Mouse (Mus musculus) thymus, postnatal 4 days (tissue): ENCODE results near the gene Eif2s2.
A peak's percentile ranks its signal among the peaks of the same experiment; 100 is the strongest.

Source experiments
- DNase-seq: peaks from one replicate; pipeline ENCODE4 v3.0.0; 2021

Gene Eif2s2

GRCm38 (mm10) chr2:154891585-154891984, 1.1 kb downstream of the Eif2s2 start:
- DNase-seq: no peak

- DNase-seq: no peak
These were observed 16.1 kb downstream of the Eif2s2 start for GRCm38 (mm10) chr2:154876621-154877020.

- no peak for DNase-seq
These were observed 22.6 kb downstream of the Eif2s2 start for GRCm38 (mm10) chr2:154869954-154870641.

GRCm38 (mm10) chr2:154868106-154868505, 24.6 kb downstream of the Eif2s2 start:
- DNase-seq: no peak

GRCm38 (mm10) chr2:154865696-154866095, 27.0 kb downstream of the Eif2s2 start:
- no peak for DNase-seq

- DNase-seq: no peak
These were observed 29.1 kb downstream of the Eif2s2 start for GRCm38 (mm10) chr2:154863672-154864071.

- peak; percentile 74 for DNase-seq
These were observed 37.4 kb downstream of the Eif2s2 start for GRCm38 (mm10) chr2:154855383-154855782.

- DNase-seq: no peak
These were observed 44.6 kb downstream of the Eif2s2 start for GRCm38 (mm10) chr2:154848086-154848485.

- DNase-seq: no peak
These were observed 56.2 kb downstream of the Eif2s2 start for GRCm38 (mm10) chr2:154836537-154836936.

GRCm38 (mm10) chr2:154834149-154834865, 58.4 kb downstream of the Eif2s2 start:
- no peak for DNase-seq

GRCm38 (mm10) chr2:154832471-154832870, 60.3 kb downstream of the Eif2s2 start:
- no peak for DNase-seq

GRCm38 (mm10) chr2:154827521-154827920, 65.2 kb downstream of the Eif2s2 start:
- DNase-seq: no peak

GRCm38 (mm10) chr2:154826054-154826538, 66.6 kb downstream of the Eif2s2 start:
- DNase-seq: no peak
